8 mouse cellular contexts compared by ENCODE assay signal in the genomic region with DNA sequence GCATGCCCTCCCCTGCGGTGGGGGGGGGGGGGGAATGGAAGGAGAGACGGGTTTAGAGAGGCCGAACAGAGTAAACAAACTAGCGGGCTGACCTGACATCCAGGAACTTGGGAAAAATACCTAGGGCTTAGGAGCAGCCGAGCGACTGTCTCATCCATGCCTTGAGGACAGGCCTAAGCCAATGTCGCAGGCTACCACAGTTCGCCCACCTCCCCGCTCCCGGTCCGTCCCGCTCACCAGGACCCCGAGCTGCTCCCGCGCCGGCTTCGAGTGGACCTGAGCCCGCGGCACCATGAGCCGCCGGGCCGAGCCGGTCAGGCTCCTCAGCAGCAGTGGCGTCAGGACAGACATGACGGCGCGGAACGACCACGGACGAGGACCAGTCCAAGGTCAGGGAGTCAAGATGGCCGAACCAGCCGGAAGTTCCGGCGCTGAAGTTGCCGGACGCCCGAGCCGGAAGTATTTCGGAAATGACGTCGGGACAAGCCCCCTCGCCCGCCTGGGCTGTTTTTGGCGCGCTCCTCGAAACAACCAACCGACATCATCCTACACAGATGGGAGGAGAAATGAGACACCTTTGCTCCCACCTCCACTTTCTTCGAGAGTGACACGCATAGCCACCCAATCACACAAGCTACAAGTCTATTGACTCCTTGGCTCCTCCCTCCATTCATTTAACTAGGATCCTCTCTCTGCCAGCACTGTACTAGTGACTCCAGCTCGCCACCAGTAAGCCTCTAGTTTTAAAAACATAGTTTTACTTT. TPM values are rescaled to one million over a fixed set of nuclear protein-coding genes. Genes with fewer than 3 reads are reported as not detected.
DNase-seq lines count a peak whose midpoint lies in the region; ATAC-seq and TF ChIP-seq lines count a peak whose summit lies in the region.

A gene (minus strand): TSS at position 455 of the 764 bp plus-strand sequence.

- TF ChIP-seq RAD21 in MEL (IDR thresholded peaks at IDR 0.05; ENCODE audit: low read depth, low read length) = no peak

- peaks cover 33% of the 10 kb centered on the region for H3K79me2 ChIP-seq in MEL (ENCODE audit: control insufficient read depth, insufficient read depth, low read length, poor library complexity)

- H3K9ac ChIP-seq in MEL (ENCODE audit: control insufficient read depth, low read depth, low read length, poor library complexity, severe bottlenecking) = peak within 1 kb of the TSS; percentile 99
- peak within 1 kb of the TSS; percentile 78 for H3K9ac ChIP-seq in forebrain, postnatal 0 days
- H3K9ac ChIP-seq in lung, embryonic 15.5 days = peak within 1 kb of the TSS; percentile 90

- H3K9me3 ChIP-seq in MEL (replicated peaks; ENCODE audit: insufficient read depth, low read length) = no peaks in the 10 kb centered on the region
- no peaks in the 10 kb centered on the region for H3K9me3 ChIP-seq in forebrain, postnatal 0 days (ENCODE audit: low read length)
- no peaks in the 10 kb centered on the region for H3K9me3 ChIP-seq in lung, embryonic 15.5 days

- peak within 1 kb of the TSS; percentile 93 for H3K27ac ChIP-seq in MEL (ENCODE audit: control insufficient read depth, low read depth, low read length)
- H3K27ac ChIP-seq in cerebellum, adult 2 months (ENCODE audit: insufficient read depth, low read length) = peak within 1 kb of the TSS; percentile 100
- H3K27ac ChIP-seq in forebrain, postnatal 0 days (ENCODE audit: low read depth, low read length) = peak within 1 kb of the TSS; percentile 78
- H3K27ac ChIP-seq in lung, embryonic 15.5 days = peak within 1 kb of the TSS; percentile 89

- peaks cover 0 to 21% of the 10 kb centered on the region in 2 experiments; a peak in 2 of 4 replicates for H3K4me1 ChIP-seq in MEL (ENCODE audit: control insufficient read depth in 1 of 2, insufficient read depth in 2 of 2, low read length in 2 of 2)
- H3K4me1 ChIP-seq in cerebellum, adult 2 months (ENCODE audit: control insufficient read depth, insufficient read depth, low read length) = peaks cover 15% of the 10 kb centered on the region
- H3K4me1 ChIP-seq in forebrain, postnatal 0 days (ENCODE audit: insufficient read depth) = peaks cover 4% of the 10 kb centered on the region
- H3K4me1 ChIP-seq in lung, embryonic 15.5 days = peaks cover 40% of the 10 kb centered on the region

- DNase-seq in MEL (ENCODE audit: low read depth, low spot score) = peak; percentile 99
- peak; percentile 97 to 99 for DNase-seq in cerebellum, adult 2 months
- DNase-seq in forebrain, postnatal 0 days = peak; percentile 95
- peak; percentile 96 for DNase-seq in heart, postnatal 4 days
- peak; percentile 97 for DNase-seq in layer of hippocampus, adult 8-10 months (ENCODE audit: low spot score in 2 of 2)
- DNase-seq in ovary, adult 18-20 months (ENCODE audit: low spot score) = peak; percentile 96
- peak; percentile 96 for DNase-seq in thymus, postnatal 0 days (ENCODE audit: low spot score)

- ATAC-seq in forebrain, postnatal 0 days = peak; percentile 98
- peak; percentile 96 for ATAC-seq in lung, embryonic 15.5 days (ENCODE audit: borderline replicate concordance, extremely low read depth, low FRiP score, low TSS enrichment)

- peak within 1 kb of the TSS; percentile 66 to 97 for H3K4me3 ChIP-seq in MEL (ENCODE audit: control insufficient read depth in 1 of 2, insufficient read depth in 1 of 2, low read depth in 2 of 2, low read length in 2 of 2)
- peak within 1 kb of the TSS; percentile 70 for H3K4me3 ChIP-seq in cerebellum, adult 2 months (replicated peaks; ENCODE audit: insufficient read depth, low read depth, low read length)
- peak within 1 kb of the TSS; percentile 77 for H3K4me3 ChIP-seq in forebrain, postnatal 0 days (ENCODE audit: low read depth, low read length)
- peak within 1 kb of the TSS; percentile 84 for H3K4me3 ChIP-seq in lung, embryonic 15.5 days

- TF ChIP-seq EP300 in MEL (IDR thresholded peaks at IDR 0.05; ENCODE audit: low read depth in 1 of 2, low read length in 2 of 2) = no peak

- peak within 1 kb of the TSS; percentile 78 for H3K4me2 ChIP-seq in forebrain, postnatal 0 days (ENCODE audit: low read depth)
- H3K4me2 ChIP-seq in lung, embryonic 15.5 days = peak within 1 kb of the TSS; percentile 79

- WGBS in cerebellum, adult 2 months = under 1% methylated on average over 50 of the region's 50 CpGs
- under 1% methylated on average over 50 of the region's 50 CpGs for WGBS in forebrain, postnatal 0 days
- under 1% methylated on average over 50 of the region's 50 CpGs for WGBS in lung, embryonic 15.5 days

- no peak for TF ChIP-seq CTCF in MEL (IDR thresholded peaks at IDR 0.05 in 2 of 3, conservative IDR thresholded peaks at IDR 0.05 in 1 of 3; ENCODE audit: control insufficient read depth in 1 of 3, insufficient read depth in 1 of 3, low read depth in 2 of 3, low read length in 3 of 3, poor library complexity in 1 of 3, severe bottlenecking in 1 of 3)
- no peak for TF ChIP-seq CTCF in cerebellum, adult 2 months (IDR thresholded peaks at IDR 0.05; ENCODE audit: borderline replicate concordance, insufficient read depth, low read depth, low read length)
- TF ChIP-seq CTCF in forebrain, postnatal 0 days (IDR thresholded peaks at IDR 0.05; ENCODE audit: low read depth) = no peak

- TF ChIP-seq POLR2A in MEL (IDR thresholded peaks at IDR 0.05; ENCODE audit: control insufficient read depth in 1 of 2, insufficient read depth in 1 of 2, low read depth in 1 of 2, low read length in 2 of 2, poor library complexity in 1 of 2) = peak; percentile 42 to 84
- TF ChIP-seq POLR2A in cerebellum, adult 2 months (IDR thresholded peaks at IDR 0.05; ENCODE audit: borderline replicate concordance, insufficient read depth, low read length) = peak; percentile 93

- peaks cover 3 to 16% of the 10 kb centered on the region in 2 experiments; a peak in 3 of 4 replicates for H3K36me3 ChIP-seq in MEL (ENCODE audit: control insufficient read depth in 1 of 2, insufficient read depth in 2 of 2, low read length in 2 of 2)
- H3K36me3 ChIP-seq in forebrain, postnatal 0 days (ENCODE audit: insufficient read depth) = peaks cover 14% of the 10 kb centered on the region
- peaks cover 23% of the 10 kb centered on the region; the same call in 1 of the 2 replicates for H3K36me3 ChIP-seq in lung, embryonic 15.5 days

- no peaks in the 10 kb centered on the region for H3K27me3 ChIP-seq in MEL (ENCODE audit: control insufficient read depth in 1 of 2, insufficient read depth in 2 of 2, low read length in 2 of 2)
- no peaks in the 10 kb centered on the region for H3K27me3 ChIP-seq in cerebellum, adult 2 months (ENCODE audit: control insufficient read depth, insufficient read depth, low read length)
- no peaks in the 10 kb centered on the region for H3K27me3 ChIP-seq in forebrain, postnatal 0 days (ENCODE audit: insufficient read depth, low read length)
- no peaks in the 10 kb centered on the region for H3K27me3 ChIP-seq in lung, embryonic 15.5 days

TF ChIP-seq in MEL, 35 proteins besides CTCF, POLR2A, EP300 and RAD21 (continues in another document):
- TF ChIP-seq NELFE (IDR thresholded peaks at IDR 0.05; ENCODE audit: low read depth, low read length) = peak; percentile 92
- peak; percentile 91 for TF ChIP-seq HCFC1 (IDR thresholded peaks at IDR 0.05; ENCODE audit: low read depth, low read length)
- no peak; the same call in none of the 2 replicates for TF ChIP-seq MXI1 (IDR thresholded peaks at IDR 0.05; ENCODE audit: low read depth, low read length)
- peak; percentile 80 for TF ChIP-seq ZMIZ1 (IDR thresholded peaks at IDR 0.05; ENCODE audit: low read depth, low read length)
- no peak for TF ChIP-seq GABPA (IDR thresholded peaks at IDR 0.05; ENCODE audit: low read depth, low read length)
- TF ChIP-seq NRF1 (IDR thresholded peaks at IDR 0.05; ENCODE audit: insufficient read depth, low read depth, low read length, poor library complexity, severe bottlenecking) = no peak
- peak; percentile 93 for TF ChIP-seq SIN3A (IDR thresholded peaks at IDR 0.05; ENCODE audit: low read length)
- TF ChIP-seq TCF12 (IDR thresholded peaks at IDR 0.05; ENCODE audit: low read depth, low read length) = peak; percentile 26; the same call in 1 of the 2 replicates
- TF ChIP-seq POLR2AphosphoS2 (IDR thresholded peaks at IDR 0.05; ENCODE audit: low read length) = peak; percentile 84
- TF ChIP-seq ZNF384 (IDR thresholded peaks at IDR 0.05; ENCODE audit: low read depth, low read length) = no peak
- TF ChIP-seq ZKSCAN1 (IDR thresholded peaks at IDR 0.05; ENCODE audit: low read depth, low read length) = no peak
- TF ChIP-seq JUND (IDR thresholded peaks at IDR 0.05; ENCODE audit: low read depth, low read length) = no peak
- no peak for TF ChIP-seq MEF2A (IDR thresholded peaks at IDR 0.05; ENCODE audit: extremely low read depth, insufficient replicate concordance, low read depth, low read length, poor library complexity, severe bottlenecking)
- no peak for TF ChIP-seq ZC3H11A (IDR thresholded peaks at IDR 0.05; ENCODE audit: low read depth, low read length)
- TF ChIP-seq RCOR1 (IDR thresholded peaks at IDR 0.05; ENCODE audit: low read depth, low read length) = no peak
- peak; percentile 77; the same call in 1 of the 2 replicates for TF ChIP-seq ETS1 (IDR thresholded peaks at IDR 0.05; ENCODE audit: low read depth, low read length)
- TF ChIP-seq MAFK (IDR thresholded peaks at IDR 0.05; ENCODE audit: borderline replicate concordance, low read depth, low read length) = no peak
- TF ChIP-seq UBTF (IDR thresholded peaks at IDR 0.05; ENCODE audit: borderline replicate concordance, insufficient read depth, low read depth, low read length) = no peak
- TF ChIP-seq E2F4 (IDR thresholded peaks at IDR 0.05; ENCODE audit: borderline replicate concordance, low read depth, low read length) = peak; percentile 99
- peak; percentile 95 for TF ChIP-seq TBP (IDR thresholded peaks at IDR 0.05; ENCODE audit: low read depth, low read length)
- no peak for TF ChIP-seq CHD1 (IDR thresholded peaks at IDR 0.05; ENCODE audit: low read depth, low read length)
- TF ChIP-seq ELF1 (IDR thresholded peaks at IDR 0.05; ENCODE audit: low read depth, low read length) = peak; percentile 98

RNA-seq across cellular contexts. Expression of the gene that starts here (rescaled TPM):
- total RNA-seq in MEL (2012; rRNA removed) = 736 and 745 TPM in 2 replicates
- 1,000 to 10,000 TPM in 1 of 2 experiments, not detected in 1; 1,213 TPM for polyA plus RNA-seq in MEL (2012; ENCODE audit: insufficient read depth in 1 of 2, insufficient read length in 2 of 2, low read depth in 1 of 2, low replicate concordance in 2 of 2, missing spikeins in 1 of 2)
- 1,171 and 1,228 TPM in 2 replicates for polyA plus RNA-seq in cerebellum, adult 2 months (2012; rRNA removed)
- total RNA-seq in forebrain, postnatal 0 days (2014; rRNA removed) = 735 and 828 TPM in 2 replicates
- polyA plus RNA-seq in forebrain, postnatal 0 days (2015; fragmentation: Nextera tagmentation; extraction: Ambion mirVana) = 1,247 and 1,523 TPM in 2 replicates
- total RNA-seq in heart, postnatal 4 days (2021) = 100 to 1,000 TPM; 836 to 917 TPM
- 1,000 to 10,000 TPM; 1,017 to 1,089 (median 1,062) TPM for total RNA-seq in layer of hippocampus, adult 8-10 months (2022)
- 793 and 848 TPM in 2 replicates for polyA plus RNA-seq in lung, embryonic 15.5 days (2015; fragmentation: Nextera tagmentation; extraction: Ambion mirVana)
- polyA plus RNA-seq in thymus, postnatal 0 days (2015; fragmentation: Nextera tagmentation; extraction: Ambion mirVana) = 1,177 and 1,274 TPM in 2 replicates

Comparison
In these comparisons a context has a peak if more than half of its experiments do, and no peak if none do; other contexts are left out.
1. Peak in every context shown above with its lines: DNase-seq, ATAC-seq, H3K4me3 ChIP-seq and H3K27ac ChIP-seq.